Mouse (Mus musculus): ENCODE measurements around the gene Rnaseh2c. TPM values are rescaled to one million over a fixed set of nuclear protein-coding genes. Genes with fewer than 3 reads are reported as not detected.

Rnaseh2c gene
- total RNA-seq, 2 experiments from 2014 or later: 45.2 to 47.1 TPM

- DNase-seq: no peak
These were observed 29.1 kb upstream of the Rnaseh2c start for GRCm38 (mm10) chr19:5572331-5573125.

- DNase-seq: no peak
These were observed 26.3 kb upstream of the Rnaseh2c start for GRCm38 (mm10) chr19:5575336-5575735.

- DNase-seq: no peak
These were observed 21.7 kb upstream of the Rnaseh2c start for GRCm38 (mm10) chr19:5579971-5580370.

GRCm38 (mm10) chr19:5580776-5581175, 20.9 kb upstream of the Rnaseh2c start:
- DNase-seq: no peak

- no peak for DNase-seq
These were observed 19.7 kb upstream of the Rnaseh2c start for GRCm38 (mm10) chr19:5581995-5582394.

- DNase-seq: no peak
These were observed 12.5 kb upstream of the Rnaseh2c start for GRCm38 (mm10) chr19:5589159-5589558.

- no peak for DNase-seq
These were observed 9.8 kb upstream of the Rnaseh2c start for GRCm38 (mm10) chr19:5591888-5592287.

GRCm38 (mm10) chr19:5599224-5599623, 2.4 kb upstream of the Rnaseh2c start:
- DNase-seq: no peak

- DNase-seq: no peak
These were observed 2.0 kb downstream of the Rnaseh2c start for GRCm38 (mm10) chr19:5603664-5604063.

GRCm38 (mm10) chr19:5605126-5605525, 3.5 kb downstream of the Rnaseh2c start:
- DNase-seq: no peak

- DNase-seq: no peak
These were observed 4.5 kb downstream of the Rnaseh2c start for GRCm38 (mm10) chr19:5606196-5606595.

GRCm38 (mm10) chr19:5607705-5608410, 6.2 kb downstream of the Rnaseh2c start:
- DNase-seq: no peak

GRCm38 (mm10) chr19:5608707-5609106, 7.0 kb downstream of the Rnaseh2c start:
- DNase-seq: no peak

GRCm38 (mm10) chr19:5609171-5609546, 7.5 kb downstream of the Rnaseh2c start:
- no peak for DNase-seq

- DNase-seq: peak; percentile 90
These were observed 8.1 kb downstream of the Rnaseh2c start, which contains the start of gene Kat5 for GRCm38 (mm10) chr19:5609547-5610404. Gene Kat5 (minus strand): TSS chr19:5610237.

GRCm38 (mm10) chr19:5611973-5612372, 10.3 kb downstream of the Rnaseh2c start:
- no peak for DNase-seq

GRCm38 (mm10) chr19:5612762-5613411, 11.2 kb downstream of the Rnaseh2c start:
- no peak for DNase-seq

GRCm38 (mm10) chr19:5614953-5615352, 13.3 kb downstream of the Rnaseh2c start:
- DNase-seq: no peak

- no peak for DNase-seq
These were observed 18.3 kb downstream of the Rnaseh2c start for GRCm38 (mm10) chr19:5620007-5620406.

GRCm38 (mm10) chr19:5621884-5622283, 20.2 kb downstream of the Rnaseh2c start:
- DNase-seq: no peak

GRCm38 (mm10) chr19:5625311-5625710, 23.6 kb downstream of the Rnaseh2c start:
- no peak for DNase-seq

GRCm38 (mm10) chr19:5629907-5630306, 28.2 kb downstream of the Rnaseh2c start:
- no peak for DNase-seq
